Mouse (Mus musculus) hindbrain, postnatal 0 days (tissue): ENCODE results near the gene 1700020A23Rik. TPM values are rescaled to one million over a fixed set of nuclear protein-coding genes. Genes with fewer than 3 reads are reported as not detected.

ENCODE experiments used
- ATAC-seq: fragments of 200-750 bp; cut with Nextera tagmentation; 2 replicates; pipeline ENCODE4 v1.8.0; 2017; ENCODE audit warnings: mild to moderate bottlenecking, moderate TSS enrichment, moderate library complexity
- DNase-seq: peaks from one replicate; pipeline ENCODE4 v3.0.0-alpha.2; 2015; ENCODE audit warnings: low spot score
- H3K27ac ChIP-seq: fragments of 300-500 bp; sonication (generic); 2 replicates; pipeline ENCODE4 v1.5.1; 2014; ENCODE audit warnings: mild to moderate bottlenecking
- H3K27me3 ChIP-seq: fragments of 300-500 bp; sonication (generic); 2 replicates; pipeline ENCODE4 v1.6.1; 2014; ENCODE audit warnings: low read length, mixed read lengths; ENCODE audit not compliant: insufficient read depth
- H3K36me3 ChIP-seq: fragments of 300-500 bp; sonication (generic); 2 replicates; pipeline ENCODE4 v1.6.1; 2014; ENCODE audit warnings: low read length, mixed read lengths; ENCODE audit not compliant: insufficient read depth
- H3K4me1 ChIP-seq: fragments of 300-500 bp; sonication (generic); 2 replicates; pipeline ENCODE4 v1.6.1; 2014; ENCODE audit warnings: antibody characterized with exemption, low read length, mixed read lengths; ENCODE audit not compliant: insufficient read depth
- H3K4me2 ChIP-seq: fragments of 300-500 bp; sonication (generic); 2 replicates; pipeline ENCODE4 v1.6.1; 2014; ENCODE audit warnings: low read depth, mild to moderate bottlenecking, low read length, moderate library complexity, mixed read lengths
- H3K4me3 ChIP-seq: fragments of 300-500 bp; sonication (generic); 2 replicates; pipeline ENCODE4 v1.5.1; 2014; ENCODE audit warnings: low read length
- H3K9ac ChIP-seq: fragments of 300-500 bp; sonication (generic); replicated peaks from 2 replicates; pipeline ENCODE4 v1.6.1; 2014; ENCODE audit warnings: mild to moderate bottlenecking, low read length, moderate library complexity, mixed read lengths
- H3K9me3 ChIP-seq: fragments of 300-500 bp; sonication (generic); 2 replicates; pipeline ENCODE4 v1.6.1; 2016; ENCODE audit warnings: low read length, mixed read lengths
- CTCF ChIP-seq: IDR thresholded peaks from 2 replicates; pipeline ENCODE4 v1.5.1; 2016; ENCODE audit warnings: antibody characterized with exemption, control low read depth, low read depth
- WGBS: fragments of 180-500 bp; shearing (Covaris S2); extraction: QIAGEN DNeasy Blood & Tissue Kit; methylation state at CpG from one replicate; pipeline ENCODE4 v1.1.7; 2014; 5-methylcytosine and 5-hydroxymethylcytosine counted together
- polyA plus RNA-seq: library from polyadenylated mRNA; unstranded; fragments of >200 nt; fragmentation: Nextera tagmentation; extraction: Ambion mirVana; gene quantifications from 2 replicates; pipeline ENCODE4 v1.2.1, GENCODE M21; 2015
- total RNA-seq: library from RNA; depleted of rRNA; stranded (reverse); fragments of >200 nt; gene quantifications from 2 replicates; pipeline ENCODE4 v1.2.3, GENCODE M21; 2014; rRNA removed

1700020A23Rik gene
- total and polyA plus RNA-seq, 2 experiments from 2014 or later, result 0.49 TPM; not detected in 1

GRCm38 (mm10) chr2:130450434-130450796 is 45.4 kb downstream of the 1700020A23Rik start:
- Histone ChIP-seq H3K4me3 (peak overlapping the region; percentile 93), H3K9me3 (no peaks in the 10 kb centered on the region), H3K9ac (peak overlapping the region; percentile 86), H3K36me3 (no peaks in the 10 kb centered on the region), H3K4me2 (peak overlapping the region; percentile 60), H3K27ac (peak overlapping the region; percentile 88), H3K27me3 (no peaks in the 10 kb centered on the region), H3K4me1 (peaks cover 17% of the 10 kb centered on the region)
- ATAC-seq (peak; percentile 87), DNase-seq (peak; percentile 75)
- under 1% methylated on average over 39 of the region's 47 CpGs for WGBS
- TF ChIP-seq CTCF, result no peak

- ATAC-seq (no peak), DNase-seq (no peak)
- Histone ChIP-seq H3K4me1 (peaks cover 17% of the 10 kb centered on the region), H3K27ac (no peak overlapping the region), H3K4me3 (peak overlapping the region; percentile 93), H3K4me2 (peak overlapping the region; percentile 60), H3K36me3 (no peaks in the 10 kb centered on the region), H3K27me3 (no peaks in the 10 kb centered on the region), H3K9me3 (no peaks in the 10 kb centered on the region), H3K9ac (peak overlapping the region; percentile 86)
- no peak for TF ChIP-seq CTCF
- WGBS, result 48% methylated on average over 14 of the region's 14 CpGs
Measured at GRCm38 (mm10) chr2:130451086-130451726, 46.1 kb downstream of the 1700020A23Rik start.

GRCm38 (mm10) chr2:130451727-130452090 is 46.6 kb downstream of the 1700020A23Rik start:
- peak overlapping the region; percentile 93 for H3K4me3 ChIP-seq
- TF ChIP-seq CTCF, result no peak
- H3K9ac ChIP-seq, result peak overlapping the region; percentile 86
- no peaks in the 10 kb centered on the region for H3K36me3 ChIP-seq
- H3K27me3 ChIP-seq, result no peaks in the 10 kb centered on the region
- 37% methylated on average over 3 of the region's 3 CpGs for whole genome bisulfite sequencing
- peak overlapping the region; percentile 60 for H3K4me2 ChIP-seq
- H3K27ac ChIP-seq, result no peak overlapping the region
- ATAC-seq (no peak), DNase-seq (no peak)
- no peaks in the 10 kb centered on the region for H3K9me3 ChIP-seq
- H3K4me1 ChIP-seq, result peaks cover 17% of the 10 kb centered on the region

DNA sequence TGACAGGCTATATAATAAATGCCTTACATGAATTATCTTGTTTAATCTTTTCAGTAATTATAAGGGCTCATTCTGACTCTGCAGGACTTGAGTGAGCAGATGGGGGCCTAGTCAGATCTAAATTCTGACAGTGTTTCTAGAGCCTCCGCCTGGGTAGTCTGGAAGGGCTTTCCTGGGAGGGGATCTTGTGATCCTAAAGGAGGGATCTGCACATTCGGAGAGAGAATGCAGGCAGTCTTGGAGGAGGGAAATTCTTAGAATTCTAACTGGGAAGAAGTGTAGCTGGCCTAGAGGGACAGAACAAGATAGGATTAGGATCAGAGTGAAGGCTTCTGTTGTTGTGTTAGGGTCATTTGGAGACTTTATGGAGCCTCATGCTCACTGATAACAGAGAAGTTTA is 47.2 kb downstream of the 1700020A23Rik start:
- no peak for TF ChIP-seq CTCF
- Histone ChIP-seq H3K9ac (no peak overlapping the region), H3K4me3 (peak overlapping the region; percentile 93; the same call in 1 of the 2 replicates), H3K27me3 (no peaks in the 10 kb centered on the region), H3K4me2 (peak overlapping the region; percentile 60), H3K4me1 (peaks cover 17% of the 10 kb centered on the region), H3K27ac (no peak overlapping the region), H3K9me3 (no peaks in the 10 kb centered on the region), H3K36me3 (no peaks in the 10 kb centered on the region)
- DNase-seq (no peak), ATAC-seq (no peak)
- 58% methylated on average over 2 of the region's 2 CpGs for WGBS

DNA sequence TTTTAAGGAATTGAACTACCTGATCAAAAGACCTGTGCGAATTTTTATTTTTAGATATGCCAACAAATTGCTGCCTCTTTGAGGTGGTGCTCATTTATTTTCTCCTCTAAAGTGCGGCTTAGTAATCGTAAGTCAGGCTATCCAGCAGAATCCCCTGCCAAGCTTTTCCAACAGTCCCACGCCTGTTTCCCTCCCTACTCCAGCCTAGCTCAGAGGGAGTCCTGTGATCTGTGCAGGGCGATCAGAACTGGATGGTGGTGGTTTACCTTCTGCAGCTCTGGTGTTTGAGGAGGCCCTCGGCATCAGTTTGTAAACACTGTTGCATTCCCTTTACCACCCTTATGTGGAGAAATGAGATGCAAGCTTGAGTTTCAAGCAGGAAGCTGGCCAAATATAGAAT is 48.4 kb downstream of the 1700020A23Rik start:
- no peak for DNase-seq
- ATAC-seq, result no peak
- Histone ChIP-seq H3K36me3 (no peaks in the 10 kb centered on the region), H3K4me1 (peaks cover 17% of the 10 kb centered on the region), H3K4me3 (no peak overlapping the region), H3K27me3 (no peaks in the 10 kb centered on the region), H3K9me3 (no peaks in the 10 kb centered on the region), H3K4me2 (0 out of 2 replicates have a peak overlapping the region, but pooled peaks have one; percentile 8), H3K27ac (no peak overlapping the region), H3K9ac (no peak overlapping the region)
- no peak for TF ChIP-seq CTCF
- 45% methylated on average over 6 of the region's 6 CpGs for WGBS

- DNase-seq (peak; percentile 84), ATAC-seq (peak; percentile 44)
- Histone ChIP-seq H3K9me3 (no peaks in the 10 kb centered on the region), H3K27me3 (no peaks in the 10 kb centered on the region), H3K9ac (no peak overlapping the region), H3K4me2 (no peak overlapping the region), H3K36me3 (no peaks in the 10 kb centered on the region), H3K4me1 (peaks cover 17% of the 10 kb centered on the region), H3K27ac (peak overlapping the region; percentile 41; the same call in 1 of the 2 replicates), H3K4me3 (no peak overlapping the region)
- no peak for TF ChIP-seq CTCF
- 31% methylated on average over 6 of the region's 6 CpGs for WGBS
Measured at GRCm38 (mm10) chr2:130454748-130455370, 49.8 kb downstream of the 1700020A23Rik start.

Other genes with a start within 250 kb of the 1700020A23Rik start
- 306 and 339 TPM in 2 replicates for gene Snrpb, start 225.9 kb upstream of the 1700020A23Rik start, total RNA-seq
- gene Snrpb, start 225.9 kb upstream of the 1700020A23Rik start, polyA plus RNA-seq, result 300 and 302 TPM in 2 replicates
- gene Tmc2, start 210.1 kb upstream of the 1700020A23Rik start, total RNA-seq, result not detected in 2 replicates
- not detected in 2 replicates for gene Tmc2, start 210.1 kb upstream of the 1700020A23Rik start, polyA plus RNA-seq
- gene Nop56, start 130.8 kb upstream of the 1700020A23Rik start, total RNA-seq, result 109 and 118 TPM in 2 replicates
- gene Nop56, start 130.8 kb upstream of the 1700020A23Rik start, polyA plus RNA-seq, result 258 and 268 TPM in 2 replicates
- gene Idh3b, start 120.7 kb upstream of the 1700020A23Rik start, total RNA-seq, result 158 and 161 TPM in 2 replicates
- gene Idh3b, start 120.7 kb upstream of the 1700020A23Rik start, polyA plus RNA-seq, result 215 TPM in 2 replicates
- 18.7 and 19.3 TPM in 2 replicates for gene Ebf4, start 110.1 kb upstream of the 1700020A23Rik start, total RNA-seq
- 5.4 TPM in 2 replicates for gene Ebf4, start 110.1 kb upstream of the 1700020A23Rik start, polyA plus RNA-seq
- 28.2 and 36.5 TPM in 2 replicates for gene Cpxm1, start 7.7 kb upstream of the 1700020A23Rik start, total RNA-seq
- gene Cpxm1, start 7.7 kb upstream of the 1700020A23Rik start, polyA plus RNA-seq, result 31.9 and 32.9 TPM in 2 replicates
- gene Gm28372, start within 50 bp of the 1700020A23Rik start, total RNA-seq, result not detected in 2 replicates
- gene Gm28372, start within 50 bp of the 1700020A23Rik start, polyA plus RNA-seq, result 0.20 TPM in 2 replicates
- not detected in 2 replicates for gene Tmem239, start 1.2 kb downstream of the 1700020A23Rik start, total RNA-seq
- gene Tmem239, start 1.2 kb downstream of the 1700020A23Rik start, polyA plus RNA-seq, result not detected in 2 replicates
- gene Vps16, start 19.1 kb downstream of the 1700020A23Rik start, total RNA-seq, result 50.4 and 63.3 TPM in 2 replicates
- 89.5 and 94.0 TPM in 2 replicates for gene Vps16, start 19.1 kb downstream of the 1700020A23Rik start, polyA plus RNA-seq
- 19.5 and 20.4 TPM in 2 replicates for gene Pced1a, start 19.4 kb downstream of the 1700020A23Rik start, total RNA-seq
- 10.3 and 10.7 TPM in 2 replicates for gene Pced1a, start 19.4 kb downstream of the 1700020A23Rik start, polyA plus RNA-seq
- gene Ptpra, start 45.0 kb downstream of the 1700020A23Rik start, total RNA-seq, result 96.7 and 105 TPM in 2 replicates
- gene Ptpra, start 45.0 kb downstream of the 1700020A23Rik start, polyA plus RNA-seq, result 143 and 145 TPM in 2 replicates
- 67.7 and 75.4 TPM in 2 replicates for gene Mrps26, start 158.5 kb downstream of the 1700020A23Rik start, total RNA-seq
- 115 and 120 TPM in 2 replicates for gene Mrps26, start 158.5 kb downstream of the 1700020A23Rik start, polyA plus RNA-seq
- 4.9 TPM in 1 of 2 replicates, not detected in the other for gene Oxt, start 170.9 kb downstream of the 1700020A23Rik start, total RNA-seq
- gene Oxt, start 170.9 kb downstream of the 1700020A23Rik start, polyA plus RNA-seq, result not detected in 2 replicates
- 0.78 and 1.5 TPM in 2 replicates for gene Avp, start 177.3 kb downstream of the 1700020A23Rik start, total RNA-seq
- gene Avp, start 177.3 kb downstream of the 1700020A23Rik start, polyA plus RNA-seq, result 0.45 and 0.73 TPM in 2 replicates
- gene Fastkd5, start 224.8 kb downstream of the 1700020A23Rik start, total RNA-seq, result 7.0 and 7.9 TPM in 2 replicates
- gene Fastkd5, start 224.8 kb downstream of the 1700020A23Rik start, polyA plus RNA-seq, result 6.0 and 6.6 TPM in 2 replicates
- gene Ubox5, start 224.8 kb downstream of the 1700020A23Rik start, total RNA-seq, result 6.8 TPM in 2 replicates
- gene Ubox5, start 224.8 kb downstream of the 1700020A23Rik start, polyA plus RNA-seq, result 5.9 and 6.2 TPM in 2 replicates
- gene Lzts3, start 237.5 kb downstream of the 1700020A23Rik start, total RNA-seq, result 76.8 and 81.8 TPM in 2 replicates
- 18.2 and 20.0 TPM in 2 replicates for gene Lzts3, start 237.5 kb downstream of the 1700020A23Rik start, polyA plus RNA-seq